Mouse (Mus musculus) C3H10T1/2 (cell line): ENCODE measurements around the gene Isyna1. TPM values are rescaled to one million over a fixed set of nuclear protein-coding genes. Genes with fewer than 3 reads are reported as not detected.

Experiments used
- polyA plus RNA-seq, 2 experiments: library from polyadenylated mRNA; unstranded; fragments of >200 nt; fragmentation: generic; extraction: Trizol; gene quantifications; one replicate each; pipeline ENCODE4 v1.2.1; 2012; ENCODE audit warnings: missing spikeins in 2 of 2

Gene Isyna1
- polyA plus RNA-seq = 1 to 10 TPM in 1 of 2 experiments, under 1 TPM in 1; 0.20 to 2.1 TPM

DNA sequence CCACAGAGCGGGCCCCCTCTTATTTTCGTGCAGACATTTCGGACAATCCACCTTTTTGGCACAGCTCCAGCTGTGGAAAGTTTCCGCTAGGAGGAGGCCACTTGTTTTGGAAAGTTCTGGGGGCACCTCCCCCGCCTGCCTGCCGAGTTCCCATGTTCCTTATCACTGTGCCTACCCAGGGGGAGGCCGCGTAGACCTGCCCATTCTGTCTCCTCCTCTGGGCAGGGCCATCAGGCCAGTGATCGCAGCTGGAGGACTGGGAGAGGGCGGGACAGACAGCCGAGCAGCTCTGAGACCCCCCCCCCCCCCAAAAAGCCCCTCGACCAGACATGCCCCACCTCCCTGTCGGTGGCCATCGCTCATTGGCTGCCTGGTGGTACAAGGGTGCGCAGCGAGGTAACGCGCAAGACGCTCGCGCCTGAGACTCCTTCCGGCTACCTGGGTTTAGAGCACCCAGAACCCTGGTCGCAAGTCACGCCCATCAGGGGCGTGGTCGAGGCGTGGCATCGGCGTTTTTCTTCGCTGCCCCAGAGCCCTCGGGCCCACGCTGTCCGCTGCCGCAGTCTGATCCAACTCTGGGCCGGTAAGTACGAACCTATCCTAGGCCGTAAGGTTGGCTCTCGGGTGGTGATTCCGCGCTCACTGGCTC lies at the start of gene Isyna1:
TSS of gene Isyna1 (plus strand) at position 413 of the 649 bp plus-strand sequence.

DNA sequence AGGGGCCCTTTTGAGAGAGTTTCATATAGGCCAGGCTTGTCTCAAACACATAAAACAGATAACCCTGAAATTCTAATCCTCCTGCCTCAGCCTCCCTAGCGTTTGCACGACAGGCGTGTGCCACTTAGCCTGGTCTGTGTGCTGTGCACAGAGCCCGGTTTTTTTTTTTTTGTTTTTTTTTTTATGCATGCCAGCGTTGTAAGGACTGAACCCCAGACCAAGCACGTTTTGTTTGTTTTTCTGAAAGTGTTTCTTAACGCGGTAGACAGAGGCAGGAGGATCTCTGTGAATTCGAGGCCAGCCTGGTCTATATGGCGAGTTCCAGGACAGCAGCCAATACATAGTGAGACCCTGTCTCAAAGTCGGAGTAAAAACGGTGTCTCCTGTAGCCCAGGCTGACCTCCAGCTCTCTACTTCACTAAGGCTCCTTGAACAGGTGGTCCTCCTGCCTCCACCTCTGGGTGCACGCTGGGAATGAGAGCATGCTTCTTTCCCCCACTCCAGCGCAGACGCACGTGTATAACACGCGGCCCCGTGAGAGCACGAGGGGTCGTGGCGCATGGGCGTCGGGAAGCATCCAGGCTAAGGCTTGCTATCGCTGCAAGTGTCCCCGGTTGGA lies 14.7 kb downstream of the Isyna1 start, which contains the start of gene Ssbp4:
TSS of gene Ssbp4 (minus strand) at position 124 of the 619 bp plus-strand sequence.

GRCm38 (mm10) chr8:70615894-70616293 lies 21.7 kb downstream of the Isyna1 start, which contains the start of gene Lrrc25:
TSS of gene Lrrc25 (plus strand) at chr8:70616155.

DNA sequence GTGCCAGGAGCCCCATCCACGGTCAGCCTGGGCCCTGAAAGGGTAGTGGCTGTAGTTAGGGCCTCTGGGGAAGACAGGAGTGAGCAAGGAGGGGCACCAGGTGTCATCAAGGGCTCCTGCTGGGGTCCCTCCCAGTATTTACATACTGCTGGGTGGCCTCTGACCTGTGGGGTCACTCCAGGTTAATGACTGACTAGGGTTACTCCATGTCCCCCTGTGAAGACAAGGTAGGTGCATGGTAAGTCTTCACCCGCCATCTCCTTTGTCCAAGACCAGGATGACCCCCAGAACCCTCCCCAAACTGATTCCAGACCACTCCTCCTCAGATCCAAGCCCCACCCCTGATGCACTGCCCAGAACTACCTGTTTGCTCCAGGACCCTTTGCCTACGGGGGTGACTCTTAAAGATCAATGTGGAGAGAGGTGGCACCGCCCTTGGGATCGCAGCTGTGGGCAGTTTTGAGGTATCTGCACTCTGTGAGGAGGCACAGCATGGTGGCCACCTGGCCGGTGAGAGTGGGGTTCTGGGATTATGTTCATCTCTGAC lies 38.2 kb downstream of the Isyna1 start, which contains the start of gene Gdf15:
TSS of gene Gdf15 (minus strand) at position 111 of the 547 bp plus-strand sequence.

Other genes starting within 250 kb of the Isyna1 start
- 10 to 100 TPM in 1 of 2 experiments, 1 to 10 TPM in 1; 9.7 to 46.9 TPM for gene Upf1, start 241.1 kb upstream of the Isyna1 start, polyA plus RNA-seq
- gene Comp, start 220.8 kb upstream of the Isyna1 start, polyA plus RNA-seq = 1 to 10 TPM in 1 of 2 experiments, under 1 TPM in 1; 0.02 to 2.4 TPM
- gene Crtc1, start 154.8 kb upstream of the Isyna1 start, polyA plus RNA-seq = 10 to 100 TPM in 1 of 2 experiments, 1 to 10 TPM in 1; 5.7 to 21.4 TPM
- 10 to 100 TPM; 14.5 to 39.8 TPM for gene Klhl26, start 117.4 kb upstream of the Isyna1 start, polyA plus RNA-seq
- gene Tmem59l, start 107.0 kb upstream of the Isyna1 start, polyA plus RNA-seq = under 1 TPM; 0.13 to 0.68 TPM
- 100 to 1,000 TPM; 255 to 582 TPM for gene Crlf1, start 101.2 kb upstream of the Isyna1 start, polyA plus RNA-seq
- 100 to 1,000 TPM; 419 to 692 TPM for gene Rex1bd, start 87.6 kb upstream of the Isyna1 start, polyA plus RNA-seq
- 1,000 to 10,000 TPM; 2,018 to 3,199 TPM for gene Uba52, start 83.6 kb upstream of the Isyna1 start, polyA plus RNA-seq
- 100 to 1,000 TPM; 339 to 400 TPM for gene Fkbp8, start 66.6 kb upstream of the Isyna1 start, polyA plus RNA-seq
- gene Kxd1, start 66.4 kb upstream of the Isyna1 start, polyA plus RNA-seq = 10 to 100 TPM; 49.2 to 79.4 TPM
- gene Ell, start 54.9 kb upstream of the Isyna1 start, polyA plus RNA-seq = 10 to 100 TPM in 1 of 2 experiments, 1 to 10 TPM in 1; 7.9 to 19.2 TPM
- 100 to 1,000 TPM; 218 to 229 TPM for gene Ssbp4, start 14.5 kb downstream of the Isyna1 start, polyA plus RNA-seq
- not detected for gene Lrrc25, start 21.8 kb downstream of the Isyna1 start, polyA plus RNA-seq
- under 1 TPM; 0.27 to 0.47 TPM for gene Gdf15, start 38.1 kb downstream of the Isyna1 start, polyA plus RNA-seq
- gene Pgpep1, start 66.0 kb downstream of the Isyna1 start, polyA plus RNA-seq = 10 to 100 TPM; 20.7 to 45.2 TPM
- 100 to 1,000 TPM; 194 to 446 TPM for gene Lsm4, start 78.9 kb downstream of the Isyna1 start, polyA plus RNA-seq
- 100 to 1,000 TPM in 1 of 2 experiments, 10 to 100 TPM in 1; 87.4 to 175 TPM for gene Jund, start 104.6 kb downstream of the Isyna1 start, polyA plus RNA-seq
- gene Iqcn, start 109.1 kb downstream of the Isyna1 start, polyA plus RNA-seq = under 1 TPM; under 0.01 to 0.04 TPM
- gene Gm3336, start 124.2 kb downstream of the Isyna1 start, polyA plus RNA-seq = under 1 TPM; 0.04 to 0.15 TPM
- under 1 TPM; 0.01 to 0.04 TPM for gene Pde4c, start 129.3 kb downstream of the Isyna1 start, polyA plus RNA-seq
- 10 to 100 TPM in 1 of 2 experiments, 1 to 10 TPM in 1; 7.4 to 25.3 TPM for gene Rab3a, start 160.3 kb downstream of the Isyna1 start, polyA plus RNA-seq
- gene Mpv17l2, start 166.6 kb downstream of the Isyna1 start, polyA plus RNA-seq = 100 to 1,000 TPM in 1 of 2 experiments, 10 to 100 TPM in 1; 80.0 to 154 TPM
- gene Pik3r2, start 182.3 kb downstream of the Isyna1 start, polyA plus RNA-seq = 100 to 1,000 TPM in 1 of 2 experiments, 10 to 100 TPM in 1; 43.0 to 149 TPM
- 10 to 100 TPM in 1 of 2 experiments, 1 to 10 TPM in 1; 10.0 to 26.6 TPM for gene Mast3, start 210.7 kb downstream of the Isyna1 start, polyA plus RNA-seq
- gene Il12rb1, start 214.1 kb downstream of the Isyna1 start, polyA plus RNA-seq = under 1 TPM; 0.30 to 0.48 TPM
- 10 to 100 TPM in 1 of 2 experiments, 1 to 10 TPM in 1; 1.1 to 13.3 TPM for gene Arrdc2, start 245.3 kb downstream of the Isyna1 start, polyA plus RNA-seq